Mouse (Mus musculus) R1 (cell line): ENCODE data around the gene Cux1.

Experiments
- DNase-seq: peaks from one replicate; pipeline ENCODE4 v3.0.0-alpha.2; 2018; ENCODE audit warnings: low read depth, low spot score

Gene Cux1

DNA sequence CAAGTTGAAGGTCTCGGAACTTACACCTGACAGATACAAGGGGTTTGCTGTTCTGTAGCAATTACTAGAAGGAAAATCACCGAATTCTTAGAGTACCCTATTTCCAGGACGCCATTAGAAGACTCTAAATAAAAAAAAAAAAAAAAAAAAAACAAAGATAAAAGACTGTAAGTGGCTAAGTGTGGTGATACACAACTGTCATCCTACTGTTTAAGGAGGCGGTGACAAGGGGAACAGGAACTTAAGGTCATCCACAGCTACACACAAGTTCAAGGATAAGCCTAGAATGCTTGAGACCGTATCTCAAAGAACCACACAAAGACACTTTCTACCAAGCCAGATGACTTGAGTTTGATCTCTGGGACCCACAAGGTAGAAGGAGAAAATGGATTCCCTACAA lies 56.7 kb downstream of the Cux1 start:
- no peak for DNase-seq

GRCm38 (mm10) chr5:136507629-136508028 lies 59.7 kb downstream of the Cux1 start:
- no peak for DNase-seq

DNA sequence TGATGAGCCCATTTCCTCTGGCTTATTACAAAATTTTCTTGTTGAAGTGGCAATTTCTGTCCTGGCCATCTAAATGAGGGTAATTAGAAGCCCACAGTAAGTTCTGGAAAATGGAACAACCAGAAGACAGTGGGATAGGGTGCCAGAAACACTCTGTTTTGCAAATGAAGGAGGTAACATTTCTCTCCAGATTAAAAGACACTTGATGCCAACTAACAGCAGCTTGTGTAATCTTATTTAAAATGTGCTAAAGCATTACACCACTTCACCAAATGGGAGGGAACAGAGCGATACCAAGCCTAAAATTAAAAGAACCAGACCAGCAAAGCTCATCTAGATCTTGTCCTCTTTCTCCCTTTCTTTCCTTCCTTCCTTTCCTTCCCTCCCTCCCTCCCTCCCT lies 61.0 kb downstream of the Cux1 start:
- no peak for DNase-seq

GRCm38 (mm10) chr5:136502491-136503086 lies 64.7 kb downstream of the Cux1 start:
- DNase-seq = no peak

GRCm38 (mm10) chr5:136500307-136500871 lies 66.9 kb downstream of the Cux1 start:
- DNase-seq = no peak

- DNase-seq = no peak
Observed at GRCm38 (mm10) chr5:136499316-136499715, 68.0 kb downstream of the Cux1 start.

GRCm38 (mm10) chr5:136498741-136499140 lies 68.5 kb downstream of the Cux1 start:
- DNase-seq = no peak

DNA sequence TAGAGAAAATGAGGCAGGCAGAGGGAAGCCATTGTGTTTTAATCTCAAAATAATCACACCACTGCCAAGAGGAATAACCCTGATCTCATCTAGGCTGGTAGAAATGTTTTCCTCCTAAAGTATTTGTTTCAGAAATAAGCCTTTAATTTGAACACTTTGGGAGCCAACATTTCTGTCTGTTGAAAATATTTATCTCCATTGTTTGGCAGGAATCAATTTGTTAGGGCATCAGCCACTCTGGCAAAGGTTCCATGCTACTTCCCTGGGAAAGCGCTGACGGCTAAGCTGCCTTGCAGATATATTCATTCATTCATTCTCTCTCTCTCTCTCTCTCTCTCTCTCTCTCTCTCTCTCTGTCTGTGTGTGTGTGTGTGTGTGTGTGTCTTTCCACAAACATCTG lies 70.0 kb downstream of the Cux1 start:
- DNase-seq = no peak

GRCm38 (mm10) chr5:136495581-136495980 lies 71.7 kb downstream of the Cux1 start:
- no peak for DNase-seq

- no peak for DNase-seq
Observed at GRCm38 (mm10) chr5:136494927-136495326, 72.4 kb downstream of the Cux1 start.

DNA sequence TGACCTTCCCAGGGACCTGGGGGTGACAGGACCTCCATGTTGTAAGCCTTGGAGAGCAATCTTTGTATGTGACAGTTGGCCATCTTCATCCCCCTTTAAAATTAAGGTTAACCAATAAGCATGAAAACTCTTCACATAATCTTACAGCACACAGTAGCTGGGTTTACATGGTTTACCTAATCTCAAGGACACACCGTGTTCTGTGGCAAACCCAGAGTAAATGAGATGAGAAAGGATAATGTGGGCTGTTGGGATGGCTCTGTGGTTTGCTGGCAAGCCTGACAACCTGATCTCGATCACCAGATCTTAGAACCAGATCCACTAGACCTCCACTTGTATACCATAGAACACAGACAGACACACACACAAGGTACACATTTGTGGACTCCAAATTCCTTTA lies 73.0 kb downstream of the Cux1 start:
- DNase-seq = no peak

GRCm38 (mm10) chr5:136489450-136489849 lies 77.8 kb downstream of the Cux1 start:
- no peak for DNase-seq

DNA sequence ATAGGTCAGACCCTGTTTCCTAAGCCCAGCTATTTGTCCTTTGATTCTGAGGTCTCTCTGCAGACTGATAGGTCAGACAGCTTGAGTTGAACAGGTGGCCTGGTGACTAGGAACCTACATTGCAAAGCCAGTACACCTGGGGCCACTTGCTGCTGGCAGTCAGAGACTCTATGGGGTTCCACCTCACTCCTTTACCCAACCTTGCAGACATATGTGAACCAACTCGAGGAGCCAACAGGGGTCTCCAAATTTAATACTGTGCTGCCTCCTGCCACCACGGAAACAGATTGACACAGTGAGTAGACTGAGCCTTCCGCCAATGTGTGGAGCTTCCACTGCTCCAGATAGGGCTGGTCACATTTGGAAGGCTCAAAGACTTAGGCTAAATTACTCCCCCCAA lies 78.6 kb downstream of the Cux1 start:
- no peak for DNase-seq

- no peak for DNase-seq
Observed at GRCm38 (mm10) chr5:136488223-136488622, 79.1 kb downstream of the Cux1 start.

GRCm38 (mm10) chr5:136487397-136488093 lies 79.7 kb downstream of the Cux1 start:
- DNase-seq = no peak

DNA sequence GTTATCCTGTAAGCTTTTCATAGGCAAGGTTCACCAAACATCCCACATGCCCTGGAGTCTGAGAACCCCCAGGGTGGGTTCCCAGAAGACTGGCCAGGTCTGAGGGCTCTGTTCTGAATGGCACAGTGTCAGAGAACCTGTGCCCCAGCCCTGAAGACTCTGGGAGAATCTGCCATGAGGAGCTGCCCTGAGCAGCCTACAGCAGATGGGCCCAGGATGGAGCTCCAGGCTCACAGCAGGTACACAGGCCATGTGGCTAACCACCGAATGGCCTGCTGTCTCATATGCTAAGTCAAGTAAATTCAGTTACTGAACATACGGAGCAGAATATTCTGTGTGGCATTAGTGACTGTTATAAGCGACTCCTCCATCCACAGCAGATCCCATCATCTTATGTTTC lies 80.9 kb downstream of the Cux1 start:
- DNase-seq = no peak

DNA sequence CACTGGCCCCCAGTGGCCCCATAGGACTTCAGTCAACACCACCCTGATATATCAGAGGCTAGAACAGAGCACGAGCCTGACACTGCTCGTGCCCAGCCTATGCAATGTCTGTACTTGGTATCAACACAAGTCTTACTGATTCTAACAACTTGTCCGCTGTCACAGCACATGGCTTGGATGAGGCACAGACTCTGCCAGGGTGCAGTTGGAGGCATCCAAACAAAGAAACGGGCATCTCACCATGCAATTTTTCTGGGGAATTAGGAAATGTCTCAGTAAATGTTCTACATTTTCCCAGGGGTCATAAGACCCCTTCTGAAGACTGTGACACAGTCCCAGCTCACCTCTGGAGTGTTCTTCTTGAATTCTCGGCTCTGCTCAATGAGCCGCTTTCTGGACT lies 81.9 kb downstream of the Cux1 start:
- no peak for DNase-seq

DNA sequence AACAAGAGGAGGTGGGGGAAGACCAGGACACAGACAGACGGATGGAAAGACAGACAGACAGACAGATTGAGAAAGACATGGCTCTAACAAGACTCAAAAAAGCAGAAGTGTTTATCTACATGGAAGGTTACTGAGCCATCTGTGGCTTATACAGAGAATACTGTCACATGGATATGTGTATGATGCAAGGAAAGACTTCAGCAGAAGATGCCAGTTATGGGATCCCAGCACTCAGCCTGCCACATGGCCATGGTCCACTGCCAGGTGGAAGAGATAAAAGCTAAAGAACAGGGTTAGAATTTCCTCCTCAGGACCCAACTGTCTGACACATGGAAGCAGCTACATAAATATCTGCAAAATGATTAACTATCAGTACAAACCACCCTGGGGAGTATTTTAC lies 84.9 kb downstream of the Cux1 start:
- no peak for DNase-seq

GRCm38 (mm10) chr5:136480541-136480940 lies 86.7 kb downstream of the Cux1 start:
- no peak for DNase-seq

DNA sequence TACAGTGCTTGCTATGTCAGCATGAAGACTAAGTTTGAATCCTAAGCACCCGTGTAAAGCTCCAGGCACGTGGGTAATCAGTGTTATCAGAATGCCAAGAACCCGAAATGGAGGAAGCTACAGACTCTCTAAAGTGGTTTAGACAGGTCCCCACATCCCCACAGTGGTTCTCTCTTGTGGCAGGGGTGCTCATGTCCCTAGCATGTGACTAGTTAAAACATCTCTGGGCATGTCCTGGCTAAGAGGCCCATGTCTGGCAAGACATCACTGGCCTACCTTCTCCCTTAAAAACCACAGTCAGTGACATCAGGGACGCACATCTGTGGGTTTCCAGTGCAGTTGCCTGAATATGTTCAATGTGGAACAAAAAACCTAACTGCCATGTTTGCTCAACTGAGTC lies 87.5 kb downstream of the Cux1 start:
- DNase-seq = no peak

DNA sequence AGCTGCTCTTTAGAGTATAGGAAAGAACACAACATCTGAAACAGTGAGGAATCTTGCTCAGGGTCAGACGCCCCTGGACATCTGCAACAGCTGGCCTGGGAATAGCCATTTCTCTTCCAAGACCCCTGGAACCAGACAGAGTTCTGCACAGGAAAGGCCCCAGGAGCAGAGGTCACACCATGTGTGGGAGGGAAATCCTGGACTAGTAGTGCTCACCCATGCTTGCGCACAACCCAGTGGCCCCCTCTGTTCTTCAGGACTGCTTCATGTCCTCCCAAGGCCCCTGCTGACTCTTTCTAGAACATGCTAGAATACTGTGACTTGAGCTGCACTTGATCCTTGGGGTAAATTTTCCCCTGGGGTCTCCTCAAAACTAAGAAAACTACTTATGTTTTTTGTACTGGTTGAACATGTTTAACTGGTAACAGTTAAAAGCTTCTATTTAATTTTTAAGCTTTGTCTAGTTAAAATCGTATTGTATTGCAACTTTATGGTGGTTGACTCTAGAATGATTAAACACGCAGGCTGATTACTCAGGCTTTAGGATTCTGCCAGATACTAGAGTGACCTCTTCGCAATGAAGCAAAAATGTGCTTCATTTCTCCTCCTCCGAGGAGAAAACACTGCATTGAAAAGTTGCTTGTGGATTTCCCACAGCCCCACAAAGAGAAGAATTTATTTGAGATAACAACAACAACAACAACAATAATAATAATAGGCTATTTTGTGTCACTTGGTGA lies 88.1 kb downstream of the Cux1 start:
- DNase-seq = no peak

DNA sequence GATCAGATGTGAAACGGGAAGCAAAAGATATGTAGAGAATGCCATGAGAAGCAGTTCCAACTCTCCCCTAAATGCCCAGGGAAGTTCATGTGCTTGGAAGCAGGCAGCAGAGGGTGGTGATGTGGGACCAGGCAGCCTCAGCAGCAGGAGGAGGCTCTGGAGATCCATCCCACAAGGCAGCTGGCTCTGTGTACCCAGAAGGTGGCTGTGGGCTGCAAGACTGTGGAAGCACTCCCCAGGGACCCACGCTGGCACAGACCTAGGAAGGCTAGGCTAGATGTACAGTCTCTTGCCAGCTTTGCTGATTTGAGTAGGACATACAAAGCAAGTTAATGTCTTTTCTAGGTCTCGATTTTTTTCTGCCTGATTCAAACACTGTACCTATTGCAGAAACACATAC lies 91.0 kb downstream of the Cux1 start:
- DNase-seq = no peak

GRCm38 (mm10) chr5:136475161-136475560 lies 92.1 kb downstream of the Cux1 start:
- no peak for DNase-seq
